Mouse (Mus musculus) inflammation-experienced regulatory T-cells (primary cell): ENCODE data around the gene Adam26b. TPM values are rescaled to one million over a fixed set of nuclear protein-coding genes. Genes with fewer than 3 reads are reported as not detected.

Experiments
- polyA plus RNA-seq, 2 experiments: library from polyadenylated mRNA; unstranded; fragments of 100-300 nt; shearing (Covaris generic); gene quantifications; one replicate each; pipeline ENCODE4 v1.2.1; 2017

Gene Adam26b
- not detected for polyA plus RNA-seq

DNA sequence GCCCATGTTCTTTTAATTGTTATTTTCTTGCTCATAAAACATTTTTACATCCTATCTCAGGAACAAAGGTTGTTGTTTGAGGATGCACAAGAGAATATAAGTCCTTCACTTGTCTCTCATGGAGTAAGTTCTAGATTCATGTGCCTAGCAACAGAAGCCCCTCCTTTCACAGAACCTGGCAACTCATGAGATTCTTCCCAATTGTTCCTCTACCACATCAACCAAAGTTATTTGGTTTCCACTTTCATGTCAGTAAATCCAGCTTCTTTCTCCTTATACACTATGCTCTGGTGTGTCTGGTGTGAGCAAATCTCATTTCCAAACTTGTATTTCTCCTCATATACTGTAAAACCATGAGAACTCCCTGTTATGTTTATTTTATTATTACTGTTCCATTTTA lies at the start of gene Adam26b:
Gene Adam26b, minus strand, starts transcription at position 101 of the 400 bp plus-strand sequence.

DNA sequence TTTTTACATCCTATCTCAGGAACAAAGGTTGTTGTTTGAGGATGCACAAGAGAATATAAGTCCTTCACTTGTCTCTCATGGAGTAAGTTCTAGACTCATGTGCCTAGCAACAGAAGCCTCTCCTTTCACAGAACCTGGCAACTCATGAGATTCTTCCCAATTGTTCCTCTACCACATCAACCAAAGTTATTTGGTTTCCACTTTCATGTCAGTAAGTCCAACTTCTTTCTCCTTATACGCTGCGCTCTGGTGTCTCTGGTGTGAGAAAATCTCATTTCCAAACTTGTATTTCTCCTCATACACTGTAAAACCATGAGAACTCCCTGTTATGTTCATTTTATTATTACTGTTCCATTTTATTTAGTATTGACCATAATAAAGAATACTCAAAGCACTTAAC lies 48.7 kb upstream of the Adam26b start, which contains the start of gene Adam26a:
Gene Adam26a, minus strand, starts transcription at position 101 of the 400 bp plus-strand sequence.

Other genes with a start within 250 kb of the Adam26b start
- gene Zfp42, start 221.1 kb downstream of the Adam26b start, polyA plus RNA-seq: under 1 TPM in 1 of 2 experiments, not detected in 1; 0.08 TPM
- gene Adam26a, start 48.6 kb upstream of the Adam26b start, polyA plus RNA-seq: not detected
- gene Gm5346, start 99.2 kb upstream of the Adam26b start, polyA plus RNA-seq: not detected
- gene Adam34, start 181.9 kb upstream of the Adam26b start, polyA plus RNA-seq: 1 to 10 TPM in 1 of 2 experiments, not detected in 1; 3.7 TPM